Mouse (Mus musculus) CH12.LX (cell line): ENCODE measurements around the gene Cdyl2.

ENCODE experiments used
- E2F4 ChIP-seq: IDR thresholded peaks from 2 replicates; pipeline ENCODE4 v1.6.1; 2011; ENCODE audit warnings: low read depth, low read length, improper control_type of control experiment; ENCODE audit not compliant: insufficient replicate concordance
- EP300 ChIP-seq: IDR thresholded peaks from 2 replicates; pipeline ENCODE4 v1.6.1; 2011; ENCODE audit warnings: low read length, improper control_type of control experiment
- MAFK ChIP-seq: IDR thresholded peaks from 2 replicates; pipeline ENCODE4 v1.6.1; 2011; ENCODE audit warnings: low read length, improper control_type of control experiment; ENCODE audit not compliant: insufficient replicate concordance
- MAZ ChIP-seq: IDR thresholded peaks from 2 replicates; pipeline ENCODE4 v1.6.1; 2012; ENCODE audit warnings: low read depth, mild to moderate bottlenecking, inconsistent platforms, low read length, improper control_type of control experiment, moderate library complexity
- POLR2A ChIP-seq: IDR thresholded peaks from 2 replicates; pipeline ENCODE4 v1.6.1; 2011; ENCODE audit warnings: low read depth, mild to moderate bottlenecking, improper control_type of control experiment, low read length
- RCOR1 ChIP-seq: conservative IDR thresholded peaks from 2 replicates; pipeline ENCODE4 v1.6.1; 2012; ENCODE audit warnings: low read depth, mild to moderate bottlenecking, inconsistent platforms, low read length, improper control_type of control experiment
- TCF12 ChIP-seq: IDR thresholded peaks from 2 replicates; pipeline ENCODE4 v1.6.1; 2014; ENCODE audit warnings: low read depth, mild to moderate bottlenecking, inconsistent platforms, low read length, improper control_type of control experiment

DNA sequence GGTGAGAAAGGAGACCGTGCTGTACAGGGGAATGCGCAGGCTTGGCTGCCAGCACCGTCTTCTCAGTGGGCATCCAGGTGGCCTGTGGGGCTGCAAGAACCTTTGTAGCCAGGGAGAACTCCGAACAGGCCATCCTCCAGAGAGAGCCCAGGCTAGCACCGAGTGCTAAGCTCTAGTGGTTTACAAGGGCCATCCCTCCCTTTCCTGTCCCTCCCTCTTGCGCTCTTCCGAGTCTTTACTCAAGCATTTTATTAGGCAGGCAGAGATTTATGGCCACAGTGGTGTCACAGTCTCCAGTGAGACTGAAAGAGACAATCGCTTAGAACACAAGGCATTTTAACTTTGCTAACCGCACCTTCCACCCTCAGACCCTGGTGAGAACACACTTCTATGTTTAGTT is 39.9 kb upstream of the Cdyl2 start:
- no peak for TF ChIP-seq RCOR1
- TF ChIP-seq MAZ: no peak
- TF ChIP-seq EP300: no peak
- no peak for TF ChIP-seq MAFK
- no peak for TF ChIP-seq TCF12
- TF ChIP-seq E2F4: no peak
- TF ChIP-seq POLR2A: no peak
